Mouse (Mus musculus) hindbrain, postnatal 0 days (tissue): ENCODE data around the gene Ppp1r13l. TPM values are rescaled to one million over a fixed set of nuclear protein-coding genes. Genes with fewer than 3 reads are reported as not detected.

Experiments
- ATAC-seq: fragments of 200-750 bp; cut with Nextera tagmentation; 2 replicates; pipeline ENCODE4 v1.8.0; 2017; ENCODE audit warnings: mild to moderate bottlenecking, moderate TSS enrichment, moderate library complexity
- DNase-seq: peaks from one replicate; pipeline ENCODE4 v3.0.0-alpha.2; 2015; ENCODE audit warnings: low spot score
- H3K27ac ChIP-seq: fragments of 300-500 bp; sonication (generic); 2 replicates; pipeline ENCODE4 v1.5.1; 2014; ENCODE audit warnings: mild to moderate bottlenecking
- H3K27me3 ChIP-seq: fragments of 300-500 bp; sonication (generic); 2 replicates; pipeline ENCODE4 v1.6.1; 2014; ENCODE audit warnings: low read length, mixed read lengths; ENCODE audit not compliant: insufficient read depth
- H3K36me3 ChIP-seq: fragments of 300-500 bp; sonication (generic); 2 replicates; pipeline ENCODE4 v1.6.1; 2014; ENCODE audit warnings: low read length, mixed read lengths; ENCODE audit not compliant: insufficient read depth
- H3K4me1 ChIP-seq: fragments of 300-500 bp; sonication (generic); 2 replicates; pipeline ENCODE4 v1.6.1; 2014; ENCODE audit warnings: antibody characterized with exemption, low read length, mixed read lengths; ENCODE audit not compliant: insufficient read depth
- H3K4me2 ChIP-seq: fragments of 300-500 bp; sonication (generic); 2 replicates; pipeline ENCODE4 v1.6.1; 2014; ENCODE audit warnings: low read depth, mild to moderate bottlenecking, low read length, moderate library complexity, mixed read lengths
- H3K4me3 ChIP-seq: fragments of 300-500 bp; sonication (generic); 2 replicates; pipeline ENCODE4 v1.5.1; 2014; ENCODE audit warnings: low read length
- H3K9ac ChIP-seq: fragments of 300-500 bp; sonication (generic); replicated peaks from 2 replicates; pipeline ENCODE4 v1.6.1; 2014; ENCODE audit warnings: mild to moderate bottlenecking, low read length, moderate library complexity, mixed read lengths
- H3K9me3 ChIP-seq: fragments of 300-500 bp; sonication (generic); 2 replicates; pipeline ENCODE4 v1.6.1; 2016; ENCODE audit warnings: low read length, mixed read lengths
- CTCF ChIP-seq: IDR thresholded peaks from 2 replicates; pipeline ENCODE4 v1.5.1; 2016; ENCODE audit warnings: antibody characterized with exemption, control low read depth, low read depth
- whole genome bisulfite sequencing: fragments of 180-500 bp; shearing (Covaris S2); extraction: QIAGEN DNeasy Blood & Tissue Kit; methylation state at CpG from one replicate; pipeline ENCODE4 v1.1.7; 2014; 5-methylcytosine and 5-hydroxymethylcytosine counted together
- polyA plus RNA-seq: library from polyadenylated mRNA; unstranded; fragments of >200 nt; fragmentation: Nextera tagmentation; extraction: Ambion mirVana; gene quantifications from 2 replicates; pipeline ENCODE4 v1.2.1, GENCODE M21; 2015
- total RNA-seq: library from RNA; depleted of rRNA; stranded (reverse); fragments of >200 nt; gene quantifications from 2 replicates; pipeline ENCODE4 v1.2.3, GENCODE M21; 2014

Gene Ppp1r13l
- total and polyA plus RNA-seq, 2 experiments from 2014 or later: 0.68 to 1.2 TPM

DNA sequence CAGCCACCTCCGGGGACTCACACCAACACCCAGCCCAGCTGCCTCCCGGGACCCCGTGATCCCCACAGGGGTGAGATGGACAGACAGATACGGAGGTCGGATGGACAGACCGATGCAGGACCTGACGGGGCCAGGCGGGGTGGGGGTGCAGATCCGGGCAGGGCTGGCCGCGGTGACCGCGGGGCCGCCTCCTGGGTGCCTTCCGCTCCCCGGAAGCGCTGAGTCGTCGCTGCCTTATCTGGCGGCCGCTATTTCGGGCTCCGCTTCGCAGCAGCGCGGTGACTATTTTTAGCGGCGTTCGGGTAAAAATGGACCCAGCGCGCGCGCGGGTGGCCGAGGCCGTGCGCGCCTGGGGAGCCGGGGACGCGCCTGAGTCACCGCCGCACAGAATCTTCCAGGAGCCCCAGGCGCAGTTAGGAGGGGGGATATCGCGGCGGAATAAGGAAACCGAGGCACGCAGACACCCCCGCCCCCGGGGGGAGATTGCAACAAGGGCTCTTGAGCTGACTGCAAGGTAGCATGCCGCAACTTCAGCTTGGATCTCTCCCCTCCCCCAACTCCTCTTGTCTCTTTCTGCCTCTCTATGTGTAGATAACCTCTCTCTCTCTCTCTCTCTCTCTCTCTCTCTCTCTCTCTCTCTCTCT lies 26.7 kb upstream of the Ppp1r13l start:
- peak; percentile 84 for DNase-seq
- Histone ChIP-seq H3K4me3 (peak overlapping the region; percentile 60), H3K9me3 (no peaks in the 10 kb centered on the region), H3K27ac (peak overlapping the region; percentile 69; the same call in 1 of the 2 replicates), H3K9ac (peak overlapping the region; percentile 73), H3K36me3 (no peaks in the 10 kb centered on the region), H3K4me1 (no peaks in the 10 kb centered on the region), H3K27me3 (no peaks in the 10 kb centered on the region), H3K4me2 (peak overlapping the region; percentile 65)
- no peak for TF ChIP-seq CTCF
- ATAC-seq: peak; percentile 58
- WGBS: under 1% methylated on average over 52 of the region's 52 CpGs

GRCm38 (mm10) chr7:19335583-19335982 lies 24.0 kb upstream of the Ppp1r13l start:
- no peak overlapping the region for H3K9ac ChIP-seq
- H3K27ac ChIP-seq: no peak overlapping the region
- H3K36me3 ChIP-seq: no peaks in the 10 kb centered on the region
- ATAC-seq (no peak), DNase-seq (no peak)
- 43% methylated on average over 3 of the region's 3 CpGs for WGBS
- H3K9me3 ChIP-seq: no peaks in the 10 kb centered on the region
- H3K4me2 ChIP-seq: no peak overlapping the region
- no peaks in the 10 kb centered on the region for H3K4me1 ChIP-seq
- H3K27me3 ChIP-seq: no peaks in the 10 kb centered on the region
- no peak overlapping the region for H3K4me3 ChIP-seq
- no peak for TF ChIP-seq CTCF

GRCm38 (mm10) chr7:19337122-19337521 lies 22.4 kb upstream of the Ppp1r13l start:
- H3K36me3 ChIP-seq: no peaks in the 10 kb centered on the region
- no peaks in the 10 kb centered on the region; the same call in 1 of the 2 replicates for H3K27me3 ChIP-seq
- no peak overlapping the region for H3K4me3 ChIP-seq
- no peak overlapping the region for H3K9ac ChIP-seq
- 71% methylated on average over 10 of the region's 10 CpGs for WGBS
- ATAC-seq (no peak), DNase-seq (no peak)
- TF ChIP-seq CTCF: no peak
- no peak overlapping the region for H3K27ac ChIP-seq
- no peak overlapping the region for H3K4me2 ChIP-seq
- no peaks in the 10 kb centered on the region for H3K9me3 ChIP-seq
- H3K4me1 ChIP-seq: peaks cover 4% of the 10 kb centered on the region

- Histone ChIP-seq H3K4me1 (peaks cover 9% of the 10 kb centered on the region), H3K4me3 (no peak overlapping the region), H3K36me3 (no peaks in the 10 kb centered on the region), H3K9ac (no peak overlapping the region), H3K4me2 (no peak overlapping the region), H3K27me3 (no peaks in the 10 kb centered on the region; the same call in 1 of the 2 replicates), H3K27ac (no peak overlapping the region), H3K9me3 (no peaks in the 10 kb centered on the region)
- no peak for TF ChIP-seq CTCF
- ATAC-seq: no peak
- WGBS: 56% methylated on average over 2 of the region's 2 CpGs
- DNase-seq: no peak
Measured at GRCm38 (mm10) chr7:19338060-19338459, 21.5 kb upstream of the Ppp1r13l start.

DNA sequence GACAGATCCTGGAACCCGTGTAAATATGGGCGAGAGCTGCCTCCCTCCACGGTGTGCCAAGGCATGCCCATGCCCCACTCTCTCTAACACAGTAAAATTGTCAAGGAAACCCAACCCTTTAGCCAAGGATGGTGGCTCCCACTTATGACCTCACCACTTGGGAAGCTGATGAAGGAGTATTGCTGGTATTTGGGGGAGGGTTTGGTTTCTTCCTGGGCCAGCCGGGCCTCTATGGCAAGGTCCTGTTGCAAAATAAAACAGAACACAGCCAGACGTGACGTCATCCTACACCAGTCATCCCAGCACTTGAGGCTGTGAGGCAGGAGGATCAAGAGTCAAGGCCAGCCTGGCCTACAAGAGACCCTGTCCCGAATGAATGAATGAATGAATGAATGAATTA lies 21.0 kb upstream of the Ppp1r13l start:
- Histone ChIP-seq H3K4me1 (peaks cover 9% of the 10 kb centered on the region), H3K9me3 (no peaks in the 10 kb centered on the region), H3K4me2 (no peak overlapping the region), H3K27ac (no peak overlapping the region), H3K36me3 (no peaks in the 10 kb centered on the region), H3K9ac (no peak overlapping the region), H3K27me3 (no peaks in the 10 kb centered on the region; the same call in 1 of the 2 replicates), H3K4me3 (no peak overlapping the region)
- no peak for DNase-seq
- no peak for TF ChIP-seq CTCF
- 76% methylated on average over 7 of the region's 7 CpGs for WGBS
- no peak for ATAC-seq

- Histone ChIP-seq H3K27me3 (no peaks in the 10 kb centered on the region; the same call in 1 of the 2 replicates), H3K4me1 (peaks cover 16% of the 10 kb centered on the region), H3K9ac (no peak overlapping the region), H3K27ac (no peak overlapping the region), H3K4me3 (peak overlapping the region; percentile 40), H3K36me3 (no peaks in the 10 kb centered on the region), H3K4me2 (peak overlapping the region; percentile 82), H3K9me3 (no peaks in the 10 kb centered on the region)
- DNase-seq: no peak
- TF ChIP-seq CTCF: no peak
- no peak for ATAC-seq
- WGBS: 29% methylated on average over 10 of the region's 10 CpGs
Measured at GRCm38 (mm10) chr7:19341250-19341649, 18.3 kb upstream of the Ppp1r13l start.

DNA sequence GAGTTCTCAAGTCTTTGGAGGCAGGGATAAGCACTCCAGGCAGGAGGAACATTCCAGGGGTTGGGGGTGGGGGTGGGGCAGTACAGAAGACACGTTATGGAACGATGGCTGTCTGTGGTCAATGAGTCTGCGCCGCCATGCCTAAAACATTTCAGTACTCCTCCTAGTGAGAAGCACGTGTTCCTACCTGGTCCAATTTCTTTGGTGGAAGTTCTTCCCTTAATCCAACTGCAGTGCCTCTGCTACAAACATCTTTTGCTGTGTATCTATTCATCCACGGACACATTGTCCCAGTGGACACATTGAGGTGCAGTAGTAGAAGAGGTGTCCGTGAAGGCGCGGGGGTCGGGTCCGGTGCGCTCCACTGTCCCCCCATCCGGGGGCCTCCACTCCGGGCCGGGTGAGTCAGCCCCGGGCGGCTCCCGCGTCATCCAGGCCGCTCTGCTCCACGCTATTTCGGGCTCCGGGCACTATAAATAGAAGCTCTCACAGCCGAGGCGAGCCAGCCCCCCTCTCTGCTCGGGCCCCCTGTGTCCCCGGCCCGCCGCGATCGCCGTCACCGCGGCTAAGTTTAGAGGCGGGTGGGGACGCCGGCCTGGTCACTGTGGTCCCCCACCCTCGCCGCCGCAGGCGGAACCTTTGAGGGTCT lies 17.7 kb upstream of the Ppp1r13l start:
- no peak for DNase-seq
- Histone ChIP-seq H3K4me3 (peak overlapping the region; percentile 40), H3K9me3 (no peaks in the 10 kb centered on the region), H3K4me2 (peak overlapping the region; percentile 82), H3K36me3 (no peaks in the 10 kb centered on the region), H3K27me3 (no peaks in the 10 kb centered on the region; the same call in 1 of the 2 replicates), H3K9ac (peak overlapping the region; percentile 22; the same call in 1 of the 2 replicates), H3K27ac (no peak overlapping the region), H3K4me1 (peaks cover 16% of the 10 kb centered on the region)
- under 1% methylated on average over 41 of the region's 41 CpGs for WGBS
- ATAC-seq: no peak
- no peak for TF ChIP-seq CTCF
